Mouse (Mus musculus): Measurements from ENCODE around the gene Nsf.

GRCm38 (mm10) chr11:103810631-103811030, 143.2 kb downstream of the Nsf start:
- TF ChIP-seq CTCF (IDR thresholded peaks at IDR 0.05; ENCODE audit: low read depth), result no peak
- no peak for TF ChIP-seq EP300 (optimal IDR thresholded peaks at IDR 0.05)
